Mouse (Mus musculus) heart, embryonic 10.5 days (tissue): ENCODE measurements at regions not wholly inside any gene's neighbourhood (a gene's known extent, or its start where the extent isn't known, plus 50 kb on each side); places are given as distances from the start of the nearest gene placed in this dataset.
A peak's percentile ranks its signal among the peaks of the same experiment; 100 is the strongest.

Experiments used
- DNase-seq: peaks from one replicate; pipeline ENCODE4 v3.0.0-alpha.2; 2017; ENCODE audit warnings: low spot score
- H3K27ac ChIP-seq: fragments of 300-500 bp; sonication (generic); 2 replicates; pipeline ENCODE4 v1.5.1; 2016; ENCODE audit warnings: mild to moderate bottlenecking
- H3K27me3 ChIP-seq: fragments of 300-500 bp; sonication (generic); 2 replicates; pipeline ENCODE4 v1.6.1; 2016; ENCODE audit warnings: mild to moderate bottlenecking; ENCODE audit not compliant: poor library complexity, insufficient read depth, severe bottlenecking
- H3K36me3 ChIP-seq: fragments of 300-500 bp; sonication (generic); 2 replicates; pipeline ENCODE4 v1.6.1; 2016; ENCODE audit warnings: mild to moderate bottlenecking, moderate library complexity
- H3K4me1 ChIP-seq: fragments of 300-500 bp; sonication (generic); 2 replicates; pipeline ENCODE4 v1.6.1; 2016; ENCODE audit warnings: mild to moderate bottlenecking
- H3K4me3 ChIP-seq: fragments of 300-500 bp; sonication (generic); 2 replicates; pipeline ENCODE4 v1.5.1; 2016; ENCODE audit warnings: mild to moderate bottlenecking, moderate library complexity
- H3K9me3 ChIP-seq: fragments of 300-500 bp; sonication (generic); 2 replicates; pipeline ENCODE4 v1.6.1; 2016; ENCODE audit warnings: mild to moderate bottlenecking, moderate library complexity
- WGBS: fragments of 180-500 bp; shearing (Covaris S2); methylation state at CpG from one replicate; pipeline ENCODE4 v1.1.7; 2016; 5-methylcytosine and 5-hydroxymethylcytosine counted together

GRCm38 (mm10) chr7:137879296-137879695 lies 441.9 kb downstream of the Glrx3 start:
- Histone ChIP-seq H3K36me3 (no peaks in the 10 kb centered on the region), H3K27me3 (0 out of 2 replicates have a peak, but pooled peaks cover 4% of the 10 kb centered on the region), H3K4me1 (no peaks in the 10 kb centered on the region), H3K4me3 (no peak overlapping the region), H3K27ac (no peak overlapping the region), H3K9me3 (no peaks in the 10 kb centered on the region)
- DNase-seq = peak; percentile 72
- WGBS = 86% methylated on average over 12 of the region's 12 CpGs

- peak; percentile 33 for DNase-seq
- WGBS = 64% methylated on average over 5 of the region's 5 CpGs
- Histone ChIP-seq H3K9me3 (no peaks in the 10 kb centered on the region), H3K4me3 (no peak overlapping the region), H3K4me1 (no peaks in the 10 kb centered on the region), H3K36me3 (no peaks in the 10 kb centered on the region), H3K27ac (no peak overlapping the region), H3K27me3 (no peaks in the 10 kb centered on the region)
Measured at GRCm38 (mm10) chr7:137882876-137883275, 445.5 kb downstream of the Glrx3 start.

- H3K27me3 ChIP-seq = no peaks in the 10 kb centered on the region
- no peak overlapping the region for H3K4me3 ChIP-seq
- no peak overlapping the region for H3K27ac ChIP-seq
- 77% methylated on average over 4 of the region's 4 CpGs for WGBS
- no peaks in the 10 kb centered on the region for H3K4me1 ChIP-seq
- peak; percentile 43 for DNase-seq
- H3K9me3 ChIP-seq = no peaks in the 10 kb centered on the region
- H3K36me3 ChIP-seq = no peaks in the 10 kb centered on the region
Measured at GRCm38 (mm10) chr7:137883701-137884100, 446.3 kb downstream of the Glrx3 start.

GRCm38 (mm10) chr7:137885146-137885545 lies 447.7 kb downstream of the Glrx3 start:
- Histone ChIP-seq H3K4me1 (no peaks in the 10 kb centered on the region), H3K27me3 (no peaks in the 10 kb centered on the region), H3K4me3 (no peak overlapping the region), H3K36me3 (no peaks in the 10 kb centered on the region), H3K9me3 (no peaks in the 10 kb centered on the region), H3K27ac (no peak overlapping the region)
- peak; percentile 73 for DNase-seq
- 73% methylated on average over 8 of the region's 8 CpGs for WGBS

GRCm38 (mm10) chr7:137888731-137889130 lies 451.3 kb downstream of the Glrx3 start:
- H3K27me3 ChIP-seq = no peaks in the 10 kb centered on the region
- H3K4me3 ChIP-seq = no peak overlapping the region
- WGBS = 87% methylated on average over 11 of the region's 11 CpGs
- peak; percentile 38 for DNase-seq
- no peak overlapping the region for H3K27ac ChIP-seq
- no peaks in the 10 kb centered on the region for H3K9me3 ChIP-seq
- H3K4me1 ChIP-seq = no peaks in the 10 kb centered on the region
- H3K36me3 ChIP-seq = no peaks in the 10 kb centered on the region

GRCm38 (mm10) chr7:137906424-137907060 lies 469.1 kb downstream of the Glrx3 start:
- H3K9me3 ChIP-seq = no peaks in the 10 kb centered on the region
- no peaks in the 10 kb centered on the region for H3K36me3 ChIP-seq
- no peak for DNase-seq
- 0 out of 2 replicates have a peak, but pooled peaks cover 6% of the 10 kb centered on the region for H3K27me3 ChIP-seq
- H3K4me1 ChIP-seq = peaks cover 6% of the 10 kb centered on the region; the same call in 1 of the 2 replicates
- no peak overlapping the region for H3K27ac ChIP-seq
- 77% methylated on average over 9 of the region's 9 CpGs for WGBS
- H3K4me3 ChIP-seq = no peak overlapping the region

- Histone ChIP-seq H3K36me3 (no peaks in the 10 kb centered on the region), H3K9me3 (no peaks in the 10 kb centered on the region), H3K4me3 (no peak overlapping the region), H3K27ac (no peak overlapping the region), H3K27me3 (0 out of 2 replicates have a peak, but pooled peaks cover 6% of the 10 kb centered on the region), H3K4me1 (peaks cover 6% of the 10 kb centered on the region; the same call in 1 of the 2 replicates)
- no peak for DNase-seq
- 52% methylated on average over 3 of the region's 3 CpGs for WGBS
Measured at GRCm38 (mm10) chr7:137909456-137909855, 472.0 kb downstream of the Glrx3 start.

GRCm38 (mm10) chr7:137913551-137914105 lies 476.2 kb downstream of the Glrx3 start:
- Histone ChIP-seq H3K4me3 (no peak overlapping the region), H3K36me3 (no peaks in the 10 kb centered on the region), H3K27ac (no peak overlapping the region), H3K4me1 (no peaks in the 10 kb centered on the region), H3K27me3 (0 out of 2 replicates have a peak, but pooled peaks cover 6% of the 10 kb centered on the region), H3K9me3 (no peaks in the 10 kb centered on the region)
- no peak for DNase-seq
- 64% methylated on average over 4 of the region's 4 CpGs for WGBS

GRCm38 (mm10) chr7:137914506-137914905 lies 477.1 kb downstream of the Glrx3 start:
- Histone ChIP-seq H3K4me3 (no peak overlapping the region), H3K4me1 (no peaks in the 10 kb centered on the region), H3K9me3 (no peaks in the 10 kb centered on the region), H3K27ac (no peak overlapping the region), H3K36me3 (no peaks in the 10 kb centered on the region), H3K27me3 (0 out of 2 replicates have a peak, but pooled peaks cover 4% of the 10 kb centered on the region)
- DNase-seq = no peak
- 86% methylated on average over 5 of the region's 5 CpGs for WGBS

GRCm38 (mm10) chr7:137916351-137916750 lies 478.9 kb downstream of the Glrx3 start:
- no peaks in the 10 kb centered on the region for H3K4me1 ChIP-seq
- no peak overlapping the region for H3K4me3 ChIP-seq
- no peaks in the 10 kb centered on the region for H3K9me3 ChIP-seq
- 47% methylated on average over 1 of the region's 1 CpGs for WGBS
- DNase-seq = no peak
- H3K27ac ChIP-seq = no peak overlapping the region
- H3K36me3 ChIP-seq = no peaks in the 10 kb centered on the region
- H3K27me3 ChIP-seq = no peaks in the 10 kb centered on the region

GRCm38 (mm10) chr7:137924464-137925167 lies 472.9 kb downstream of the Tcerg1l start:
- DNase-seq = peak; percentile 79
- 40% methylated on average over 7 of the region's 7 CpGs for WGBS
- H3K27me3 ChIP-seq = 0 out of 2 replicates have a peak, but pooled peaks cover 8% of the 10 kb centered on the region
- H3K4me1 ChIP-seq = peaks cover 31% of the 10 kb centered on the region
- no peak overlapping the region for H3K4me3 ChIP-seq
- no peak overlapping the region for H3K27ac ChIP-seq
- H3K9me3 ChIP-seq = no peaks in the 10 kb centered on the region
- no peaks in the 10 kb centered on the region for H3K36me3 ChIP-seq

- Histone ChIP-seq H3K36me3 (no peaks in the 10 kb centered on the region), H3K27me3 (0 out of 2 replicates have a peak, but pooled peaks cover 8% of the 10 kb centered on the region), H3K9me3 (no peaks in the 10 kb centered on the region), H3K27ac (no peak overlapping the region), H3K4me1 (peaks cover 41% of the 10 kb centered on the region), H3K4me3 (no peak overlapping the region)
- WGBS = 56% methylated on average over 3 of the region's 3 CpGs
- no peak for DNase-seq
Measured at GRCm38 (mm10) chr7:137925656-137926055, 471.9 kb downstream of the Tcerg1l start.

GRCm38 (mm10) chr7:137927371-137927770 lies 470.2 kb downstream of the Tcerg1l start:
- 39% methylated on average over 8 of the region's 8 CpGs for WGBS
- Histone ChIP-seq H3K27ac (no peak overlapping the region), H3K4me3 (no peak overlapping the region), H3K4me1 (peaks cover 48% of the 10 kb centered on the region), H3K27me3 (0 out of 2 replicates have a peak, but pooled peaks cover 8% of the 10 kb centered on the region), H3K9me3 (no peaks in the 10 kb centered on the region), H3K36me3 (no peaks in the 10 kb centered on the region)
- DNase-seq = no peak
